Mouse (Mus musculus) frontal cortex, adult 2 months (tissue): ENCODE measurements at regions not wholly inside any gene's neighbourhood (a gene's known extent, or its start where the extent isn't known, plus 50 kb on each side); places are given as distances from the start of the nearest gene placed in this dataset.
"Not testable (repeated sequence)": the region's sequence is repeated elsewhere in the genome, so short reads cannot be mapped to it uniquely, and the experiment has no call there.

Experiments
- DNase-seq, 2 experiments: peaks; one replicate each; pipeline ENCODE4 v3.0.0; 2022; ENCODE audit warnings: low spot score in 1 of 2; ENCODE audit errors: extremely low spot score in 1 of 2

DNA sequence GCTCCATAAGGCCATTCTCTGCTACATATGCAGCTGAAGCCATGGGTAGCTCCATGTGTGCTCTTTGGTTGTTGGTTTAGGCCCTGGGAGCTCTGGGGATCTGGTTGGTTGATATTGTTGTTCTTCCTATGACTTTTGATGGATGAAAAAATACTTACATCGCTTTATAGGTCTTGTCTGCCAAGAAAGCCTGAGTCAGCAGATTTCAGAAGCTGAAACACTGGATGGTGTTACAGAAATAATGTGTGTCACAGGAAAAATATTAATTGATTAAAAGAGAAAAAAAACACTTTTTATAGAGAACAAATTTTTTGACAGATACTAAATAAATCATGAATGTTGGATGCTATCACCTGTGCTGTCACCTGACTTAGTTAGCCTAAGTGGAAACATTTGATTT, 52.4 kb upstream of the Plxna2 start:
- DNase-seq, result no peak

DNA sequence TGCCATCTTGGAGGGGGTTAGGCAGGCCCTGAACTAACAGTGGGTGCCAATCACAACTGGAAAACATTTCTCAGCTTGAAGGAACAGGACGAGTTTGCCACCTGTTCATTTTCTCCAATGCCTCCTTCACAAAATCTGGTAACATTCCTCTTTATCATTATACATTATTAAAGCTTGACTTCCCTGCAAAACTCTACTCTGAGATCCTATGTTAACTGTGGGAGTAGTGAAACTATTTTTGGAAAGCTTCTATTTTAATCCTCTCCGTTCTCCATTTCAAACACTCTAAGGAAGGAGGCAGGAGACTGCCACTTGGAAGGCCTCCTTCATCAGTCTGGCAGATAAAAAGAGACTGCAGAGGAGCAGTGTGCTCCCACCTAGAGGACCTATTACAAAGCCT, 54.1 kb upstream of the Plxna2 start:
- DNase-seq, result peak; percentile 39 to 52

DNA sequence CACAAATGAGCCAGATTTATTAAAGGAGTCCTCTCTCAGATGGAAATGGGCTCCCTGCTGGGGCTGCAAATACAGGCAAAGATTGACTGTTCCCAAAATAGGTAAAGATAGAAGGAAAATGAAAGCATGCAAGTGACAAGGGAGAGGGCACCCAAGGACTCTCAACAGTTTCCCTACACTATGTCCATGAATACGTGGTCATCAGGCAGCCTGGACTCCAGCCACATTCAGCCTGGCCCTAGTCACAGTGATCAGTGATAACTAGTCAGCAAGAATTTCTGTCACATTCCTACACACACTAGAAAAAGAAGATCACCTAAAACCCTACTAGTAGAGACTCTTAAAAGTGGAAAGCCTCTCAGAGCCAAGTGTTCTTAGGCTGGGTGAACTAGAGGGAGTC, 56.9 kb upstream of the Plxna2 start:
- no peak for DNase-seq

DNA sequence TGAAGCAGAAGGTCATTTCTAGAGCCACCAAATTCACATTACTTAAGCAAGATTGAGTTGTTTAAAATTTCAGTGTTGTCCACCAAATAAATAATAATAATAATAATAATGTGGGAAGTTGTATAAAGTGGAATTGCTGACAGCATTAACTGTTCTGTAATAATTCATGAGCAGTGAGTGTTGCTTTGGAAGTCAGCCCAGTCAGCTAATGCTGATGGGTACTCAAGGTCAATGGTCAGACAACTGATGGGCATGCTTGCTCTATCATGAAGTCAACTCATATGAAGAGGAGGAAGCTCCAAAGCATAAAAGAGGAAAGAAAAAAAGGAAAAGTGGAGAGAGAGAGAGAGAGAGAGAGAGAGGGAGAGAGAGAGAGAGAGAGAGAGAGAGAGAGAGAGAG, 69.4 kb upstream of the Plxna2 start:
- DNase-seq, result no peak

DNA sequence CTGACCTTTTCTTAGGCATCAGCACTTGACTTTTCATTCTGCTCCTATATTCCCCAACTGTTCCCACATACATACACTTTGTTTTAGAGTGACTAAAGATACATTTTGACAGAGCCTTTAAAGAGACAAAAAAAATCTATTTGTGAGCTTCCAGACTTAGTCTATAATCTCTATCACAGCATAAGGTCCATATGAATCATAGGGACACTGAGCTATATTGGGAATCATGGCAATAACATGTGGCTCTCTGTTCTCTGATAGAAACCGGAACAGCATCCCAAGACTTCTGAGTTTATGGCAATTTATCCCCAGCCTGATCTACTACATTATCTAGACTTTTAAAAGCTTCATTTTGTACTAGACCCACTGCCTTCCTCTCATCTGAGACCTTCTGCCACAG, 69.8 kb upstream of the Plxna2 start:
- DNase-seq, result peak in 1 of 2 experiments; percentile 16

DNA sequence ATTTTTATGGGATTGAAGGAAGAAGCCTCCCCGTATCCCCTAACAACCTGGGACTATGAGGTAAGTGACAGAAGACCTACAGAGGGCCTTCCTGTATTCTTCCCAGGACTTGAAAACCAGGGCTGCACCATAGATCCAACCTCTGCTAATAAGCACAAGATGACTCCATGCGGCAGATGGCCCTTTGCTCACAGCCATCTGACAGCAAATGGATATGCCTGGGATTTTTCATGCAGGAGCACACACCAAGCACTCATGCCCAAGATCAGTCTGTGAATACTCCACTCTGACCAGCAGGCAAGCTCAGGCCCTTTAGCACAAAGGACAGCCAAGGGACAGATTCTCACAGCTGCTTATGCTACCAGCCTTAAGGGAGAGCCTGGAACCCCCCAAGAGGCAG, 77.1 kb upstream of the Plxna2 start:
- DNase-seq, result no peak

DNA sequence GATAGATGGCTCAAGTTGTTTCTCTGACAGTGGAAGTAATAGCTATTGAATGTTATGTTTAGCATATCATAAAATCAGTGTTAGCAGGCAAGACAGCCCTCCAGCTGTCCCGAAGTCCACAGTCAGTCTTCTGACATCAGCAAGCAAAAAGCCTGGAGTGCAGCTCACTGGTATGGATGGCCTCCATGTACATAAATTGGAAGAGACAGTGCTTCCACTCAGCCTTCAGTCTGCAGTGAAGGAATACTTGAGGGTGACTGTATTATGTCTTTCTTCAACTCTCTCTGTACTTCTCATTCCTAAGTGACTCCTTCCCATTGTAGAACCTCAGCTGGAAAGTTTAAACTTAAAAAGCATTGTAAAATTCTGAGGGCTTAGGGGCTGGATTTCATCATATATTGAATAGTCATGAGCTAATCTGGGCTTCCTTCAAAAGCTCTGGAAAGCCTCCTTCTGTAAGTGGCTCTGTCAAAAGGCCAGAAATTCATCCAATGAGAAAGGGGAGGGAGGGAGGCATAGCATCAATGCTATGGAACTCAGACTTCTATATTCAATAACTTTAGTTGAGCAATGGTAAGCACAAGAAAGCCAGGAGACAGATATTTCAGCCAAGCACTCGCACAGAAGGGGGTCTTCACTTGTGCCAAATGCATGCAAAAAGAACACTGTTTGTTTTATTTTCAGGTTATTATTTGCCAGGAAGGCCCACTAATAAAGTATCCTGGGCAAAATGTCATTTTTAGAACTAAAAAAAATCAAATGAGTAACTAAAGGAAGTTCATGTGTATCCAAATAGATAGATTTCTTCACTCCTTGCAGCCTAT, 90.5 kb upstream of the Plxna2 start:
- no peak for DNase-seq

DNA sequence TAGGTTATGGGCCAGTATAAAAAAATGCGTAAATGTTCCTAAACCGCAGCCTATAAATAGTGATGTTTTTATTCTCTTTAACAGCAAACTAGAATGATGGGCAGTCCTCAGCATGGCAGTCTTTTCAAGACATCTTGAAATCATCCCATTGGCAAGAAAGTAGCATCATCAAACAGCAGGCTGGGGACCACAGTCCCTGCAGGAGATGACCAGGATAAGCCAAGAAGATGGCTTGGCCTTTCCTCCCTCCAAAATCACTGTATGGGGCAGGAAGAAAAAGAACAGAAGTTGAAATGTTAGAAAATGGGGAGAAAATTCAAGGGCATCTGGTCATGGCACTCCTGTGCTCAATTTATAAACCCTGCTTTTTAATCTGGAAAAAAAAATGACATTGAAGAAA, 93.0 kb upstream of the Plxna2 start:
- DNase-seq, result no peak

DNA sequence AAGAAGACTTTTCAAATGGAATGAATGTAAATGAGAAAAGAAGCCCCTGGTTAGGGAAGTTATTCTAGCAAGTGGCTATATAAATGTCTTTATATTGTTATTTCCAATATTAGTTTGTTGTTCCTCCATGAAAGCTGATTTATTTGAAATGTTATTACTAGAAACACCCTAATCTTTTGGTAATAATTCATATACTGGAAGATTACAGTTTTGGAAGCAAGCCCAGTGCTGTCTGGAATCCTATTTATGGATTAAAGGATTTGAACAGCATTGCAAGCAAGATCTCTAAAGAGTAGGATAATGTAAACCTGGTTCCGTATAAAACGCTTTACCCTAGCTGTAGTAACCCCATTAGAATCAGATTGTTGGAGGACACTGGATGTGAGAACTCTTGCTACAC, 96.8 kb upstream of the Plxna2 start:
- no peak for DNase-seq

DNA sequence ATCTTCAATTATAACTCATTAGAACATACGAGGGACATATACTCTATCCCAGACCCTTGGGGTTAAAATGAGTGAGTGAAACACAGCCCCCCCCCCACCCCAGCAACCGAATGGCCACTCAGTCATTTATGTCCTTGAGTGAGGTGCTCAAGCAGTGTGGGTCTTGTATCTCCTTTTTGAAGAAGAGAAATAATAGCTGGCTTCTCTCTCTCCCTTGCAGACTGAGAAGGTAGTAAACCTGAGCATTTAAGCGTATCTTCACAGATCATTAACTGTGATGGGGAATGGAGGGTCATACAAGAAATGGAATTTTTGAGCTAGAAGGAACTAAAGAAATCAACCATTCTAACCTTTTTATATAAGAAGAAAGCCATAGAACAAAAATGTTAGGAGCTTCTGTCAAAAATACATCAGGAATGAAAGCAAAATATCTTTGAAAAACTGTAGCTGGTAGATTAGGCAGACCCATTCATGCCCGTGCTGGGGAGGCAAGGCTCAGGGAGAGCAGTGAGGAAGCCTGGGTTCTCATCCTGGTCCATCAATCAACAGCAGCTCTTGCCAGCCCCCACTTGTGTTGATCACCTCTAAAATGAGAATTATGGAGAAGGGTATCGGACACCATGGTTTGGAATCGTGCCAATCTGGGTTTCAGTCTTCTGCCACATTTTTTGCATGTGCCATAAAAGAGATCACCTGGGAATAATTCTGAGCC, 98.4 kb upstream of the Plxna2 start:
- DNase-seq, result no peak

DNA sequence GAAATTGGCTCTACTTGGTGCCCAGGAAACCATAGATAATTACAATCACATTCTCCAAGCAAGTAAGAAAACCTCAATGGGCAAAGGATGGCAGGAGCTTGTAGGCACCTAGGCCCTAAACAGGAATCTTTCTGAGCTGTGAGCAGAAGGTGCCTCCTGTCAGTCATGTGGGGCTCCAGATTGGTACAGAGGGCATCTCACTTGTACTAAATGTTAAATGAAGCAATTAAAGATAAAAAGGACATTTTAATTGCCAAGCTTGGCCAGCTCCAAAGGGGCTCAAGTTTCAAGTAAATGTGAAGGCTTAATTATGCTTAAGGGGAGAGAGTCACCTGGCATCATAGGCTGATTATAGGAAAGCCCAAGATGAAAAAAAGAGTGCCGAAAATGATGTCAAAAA, 101.9 kb upstream of the Plxna2 start:
- DNase-seq, result no peak

DNA sequence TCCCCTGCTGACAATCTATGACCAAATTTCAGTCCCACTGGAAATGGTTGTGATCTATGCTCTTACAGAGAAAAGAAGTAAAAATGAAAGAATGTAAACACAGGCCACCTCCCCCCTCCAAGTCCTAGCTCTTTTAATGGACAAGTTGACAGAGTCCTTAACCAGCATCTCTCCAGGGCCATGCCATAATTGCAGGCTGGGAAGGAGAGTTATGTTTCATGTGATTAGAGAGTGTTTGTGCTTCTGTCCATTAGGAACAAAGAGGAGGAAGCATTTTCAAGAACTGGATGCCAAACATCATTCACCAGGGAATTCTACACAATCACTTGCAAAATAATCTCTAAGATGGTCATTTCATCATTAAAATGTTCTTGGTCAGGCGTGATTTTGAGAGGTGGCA, 109.7 kb upstream of the Plxna2 start:
- DNase-seq, result no peak

DNA sequence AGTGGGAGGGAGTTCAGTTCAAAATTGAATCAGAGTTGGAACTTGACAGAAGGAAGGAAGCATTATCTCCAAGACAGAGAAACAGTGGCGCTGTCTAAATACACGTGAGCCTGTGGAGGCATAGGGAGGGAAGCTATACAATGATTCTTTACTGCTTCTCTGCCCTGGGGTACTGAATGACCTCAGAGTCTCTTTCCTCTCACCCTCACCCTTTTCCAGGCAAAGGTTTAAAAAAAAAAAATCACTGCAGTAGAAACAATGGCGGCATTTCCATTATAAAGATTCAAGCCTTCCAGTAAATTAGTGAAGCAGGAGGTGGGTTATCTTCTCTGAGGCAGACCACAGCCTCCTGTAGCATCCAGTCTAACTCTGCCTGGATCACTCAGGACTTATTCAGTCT, 112.2 kb upstream of the Plxna2 start:
- no peak for DNase-seq

DNA sequence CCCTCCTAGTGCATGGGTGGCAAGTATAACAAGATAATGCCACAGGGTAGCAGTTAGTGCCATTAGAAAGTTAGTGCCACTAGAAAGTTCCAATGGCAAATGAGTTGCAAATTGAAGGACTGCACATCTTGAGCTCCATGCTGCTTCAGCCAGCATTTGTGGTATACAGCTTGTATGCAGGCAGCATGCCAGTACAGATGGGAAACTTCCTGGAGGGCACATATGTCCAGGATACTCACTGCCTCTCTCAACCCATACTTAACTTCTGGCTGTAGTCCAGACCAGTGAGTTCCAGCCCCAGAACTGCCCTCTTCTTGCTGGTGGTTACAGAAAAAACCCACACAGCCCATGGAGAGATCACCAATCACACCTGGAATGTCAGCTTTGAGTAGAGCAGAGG, 113.8 kb upstream of the Plxna2 start:
- DNase-seq, result no peak

DNA sequence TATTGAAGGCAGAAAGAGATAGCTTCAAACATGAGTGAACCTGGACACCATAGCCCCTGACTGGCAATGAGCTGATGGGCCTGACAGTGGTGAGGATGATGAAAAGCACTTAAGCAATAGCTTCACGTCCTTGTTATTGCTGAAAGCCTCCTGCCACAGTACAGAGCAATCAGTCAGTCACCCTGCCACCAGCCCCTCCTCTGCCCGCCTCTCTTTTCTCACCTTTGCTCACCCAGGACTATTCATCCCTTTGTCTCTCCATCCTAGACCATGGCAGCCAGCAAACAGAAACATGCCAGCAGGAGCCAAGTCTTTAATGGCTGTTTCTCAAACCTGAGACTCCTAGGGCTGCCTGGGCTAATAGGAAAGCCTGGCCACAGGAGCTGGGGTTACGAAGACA, 114.5 kb upstream of the Plxna2 start:
- no peak for DNase-seq

DNA sequence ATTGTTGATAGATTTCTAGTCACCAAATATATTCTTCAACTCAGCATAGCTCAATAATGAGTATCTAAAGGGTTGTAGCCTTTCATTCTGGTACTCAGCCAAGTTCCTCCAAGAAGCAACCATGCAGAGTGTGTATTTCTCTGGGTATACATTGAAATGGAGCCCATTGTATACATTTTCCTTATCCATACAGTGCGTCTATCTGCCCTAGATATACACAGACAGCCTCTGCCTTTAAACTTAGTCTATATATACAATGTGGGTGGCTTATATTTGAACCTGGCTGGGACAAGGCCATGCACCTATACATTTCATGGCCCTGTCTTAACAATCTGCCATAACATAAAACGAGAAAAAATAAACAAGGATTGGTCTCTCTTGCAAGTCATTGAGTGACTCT, 121.6 kb upstream of the Plxna2 start:
- no peak for DNase-seq

DNA sequence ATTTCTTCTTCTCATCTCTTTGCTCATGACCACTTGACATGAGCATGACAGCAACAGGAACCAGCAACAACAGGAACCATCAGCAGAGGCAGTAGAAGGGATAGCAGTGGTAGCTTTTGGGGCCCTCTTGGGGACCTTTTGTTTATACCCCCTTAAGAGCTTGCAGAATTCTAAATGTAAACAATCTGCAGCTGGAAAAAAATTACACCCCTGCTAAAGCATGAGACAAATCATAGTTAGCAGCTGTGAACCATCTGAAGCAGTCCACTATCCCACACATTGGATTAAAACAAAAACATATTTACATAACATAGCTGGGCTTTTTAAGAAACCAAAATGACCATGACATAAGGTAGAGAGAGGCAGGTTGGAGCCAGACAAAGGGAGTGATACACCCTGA, 126.9 kb upstream of the Plxna2 start:
- no peak for DNase-seq

DNA sequence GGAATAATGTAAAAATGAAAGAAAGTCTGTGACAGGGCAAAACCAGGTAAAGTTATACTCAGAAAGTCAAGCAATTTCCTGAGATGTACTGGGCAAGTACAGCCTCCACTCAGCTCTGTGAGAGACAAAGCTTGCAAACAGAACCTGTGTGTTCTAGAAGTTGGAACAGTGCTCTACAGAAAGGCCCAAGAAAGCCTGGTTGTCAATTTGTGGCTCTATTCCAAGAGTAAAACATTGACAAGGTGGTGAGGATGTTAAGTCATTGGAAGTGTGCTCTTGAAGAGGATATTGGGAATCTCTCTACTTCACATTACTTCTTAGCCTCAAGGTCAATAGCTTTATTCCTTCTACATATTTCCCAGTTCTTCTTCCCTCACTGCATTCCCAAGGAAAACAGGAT, 129.9 kb upstream of the Plxna2 start:
- no peak for DNase-seq

DNA sequence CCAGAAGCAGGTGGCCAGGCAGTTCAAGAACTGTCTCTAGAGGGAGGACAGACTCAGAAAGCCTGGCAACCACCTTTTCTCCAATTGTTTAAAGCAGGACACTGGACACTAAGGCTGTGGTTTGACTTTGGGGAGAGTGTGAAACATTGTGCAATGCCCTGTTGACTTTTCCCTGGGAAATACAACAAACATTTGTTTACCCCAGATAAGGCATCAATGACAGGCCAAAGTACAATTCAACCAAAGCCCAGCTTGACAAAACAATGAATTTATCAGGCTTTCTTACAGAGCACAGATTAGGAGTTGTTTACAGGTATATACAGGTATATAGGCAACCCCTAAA, 135.3 kb upstream of the Plxna2 start:
- DNase-seq, result no peak

DNA sequence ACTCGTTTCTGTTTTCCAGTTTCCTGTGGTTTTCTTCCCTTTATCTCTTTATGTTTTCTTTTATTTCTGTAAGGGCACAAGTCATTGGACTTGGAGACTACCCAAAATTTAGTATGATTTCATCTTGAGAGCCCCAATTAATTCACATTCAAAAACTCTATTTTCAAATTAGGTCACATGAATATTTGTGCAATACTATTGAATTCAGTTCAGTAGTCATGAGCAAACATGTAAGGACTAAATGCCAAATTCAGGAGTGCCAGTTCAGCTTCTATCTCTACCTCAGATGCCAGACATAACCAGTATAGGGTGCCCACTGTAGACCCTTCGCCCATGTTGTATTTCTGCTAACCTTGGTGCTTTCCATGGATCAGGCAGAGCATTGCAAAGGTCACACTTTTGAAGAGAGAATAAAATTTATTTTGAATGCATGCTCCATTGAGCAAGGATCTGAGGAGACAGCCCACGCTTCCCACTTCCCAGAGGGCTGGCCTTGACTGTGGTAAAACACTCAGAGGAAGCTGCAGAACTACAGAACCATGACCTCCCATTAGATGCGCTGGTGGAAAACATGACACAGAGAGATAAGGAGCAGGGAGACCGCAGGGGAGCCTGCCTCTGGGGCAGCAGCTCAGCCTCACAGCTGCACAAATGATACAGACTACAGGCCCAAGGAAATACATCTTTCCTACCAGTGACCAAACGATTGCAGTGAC, 135.9 kb upstream of the Plxna2 start:
- no peak for DNase-seq

DNA sequence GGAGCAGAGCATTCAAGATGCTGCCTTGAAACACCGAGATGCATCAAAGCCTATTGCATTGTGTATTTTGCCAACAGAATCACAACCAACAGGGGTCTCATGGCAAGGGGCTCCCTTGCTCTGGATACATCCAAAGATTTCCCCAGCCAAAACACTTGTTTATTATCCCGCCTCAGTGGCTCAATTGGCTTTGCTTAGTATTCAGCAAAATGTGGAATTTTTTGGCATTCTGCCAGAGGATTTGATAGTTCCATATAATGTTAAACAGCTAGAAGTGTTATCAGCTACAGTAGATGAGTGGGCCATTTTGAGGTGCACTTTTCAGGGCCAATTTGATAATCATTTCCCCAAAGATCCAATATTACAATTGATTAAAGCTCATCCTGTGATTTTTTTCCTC, 146.7 kb upstream of the Plxna2 start:
- not testable (repeated sequence) for DNase-seq

DNA sequence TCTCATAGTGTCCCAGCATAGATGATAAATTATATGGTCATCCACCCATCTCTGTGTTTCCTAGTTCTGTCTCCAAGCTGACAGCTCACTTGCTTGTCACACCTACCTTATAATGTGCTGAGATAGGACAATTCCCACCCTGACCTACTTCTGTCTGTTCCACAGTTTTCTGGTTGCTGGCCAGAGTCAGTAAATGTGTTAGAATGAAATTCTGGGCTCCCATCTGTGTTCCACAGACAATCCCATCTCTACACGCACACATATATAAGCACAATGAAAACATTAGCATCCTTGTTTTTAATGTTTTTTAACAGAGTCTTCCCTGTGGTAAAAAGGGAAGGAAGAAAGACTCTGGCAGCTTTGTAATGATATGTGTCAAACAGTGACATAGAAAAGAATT, 165.5 kb upstream of the Plxna2 start:
- DNase-seq, result peak in 1 of 2 experiments; percentile 33
